Mouse (Mus musculus) cerebellum, adult 9-11 months (tissue): ENCODE results near the gene Hrh1.
"Not testable (repeated sequence)": the region's sequence is repeated elsewhere in the genome, so short reads cannot be mapped to it uniquely, and the experiment has no call there.

ENCODE experiments used
- DNase-seq: peaks from one replicate; pipeline ENCODE4 v3.0.0; 2022

Gene Hrh1

GRCm38 (mm10) chr6:114474059-114474458 lies 76.3 kb downstream of the Hrh1 start:
- no peak for DNase-seq

- no peak for DNase-seq
Measured at GRCm38 (mm10) chr6:114474911-114475310, 77.2 kb downstream of the Hrh1 start.

- DNase-seq, result no peak
Measured at GRCm38 (mm10) chr6:114478771-114479170, 81.0 kb downstream of the Hrh1 start.

GRCm38 (mm10) chr6:114479644-114480410 lies 82.1 kb downstream of the Hrh1 start:
- DNase-seq, result no peak

- peak; percentile 21 for DNase-seq
Measured at GRCm38 (mm10) chr6:114489371-114489770, 91.6 kb downstream of the Hrh1 start.

GRCm38 (mm10) chr6:114492588-114492987 lies 94.9 kb downstream of the Hrh1 start:
- not testable (repeated sequence) for DNase-seq

GRCm38 (mm10) chr6:114494987-114495386 lies 97.3 kb downstream of the Hrh1 start:
- DNase-seq, result not testable (repeated sequence)

GRCm38 (mm10) chr6:114514038-114514437 lies 116.3 kb downstream of the Hrh1 start:
- not testable (repeated sequence) for DNase-seq

- peak; percentile 20 for DNase-seq
Measured at GRCm38 (mm10) chr6:114528709-114529108, 131.0 kb downstream of the Hrh1 start.
